Mouse (Mus musculus) hindbrain, embryonic 13.5 days (tissue): ENCODE measurements at regions not wholly inside any gene's neighbourhood (a gene's known extent, or its start where the extent isn't known, plus 50 kb on each side); places are given as distances from the start of the nearest gene placed in this dataset.
A peak's percentile ranks its signal among the peaks of the same experiment; 100 is the strongest.

Experiments
- ATAC-seq: fragments of 200-750 bp; cut with Nextera tagmentation; 2 replicates; pipeline ENCODE4 v1.8.0; 2017; ENCODE audit warnings: moderate TSS enrichment; ENCODE audit not compliant: low FRiP score
- H3K27ac ChIP-seq: fragments of 300-500 bp; sonication (generic); 2 replicates; pipeline ENCODE4 v1.5.1; 2015; ENCODE audit warnings: inconsistent platforms, mild to moderate bottlenecking, moderate library complexity
- H3K27me3 ChIP-seq: fragments of 300-500 bp; sonication (generic); 2 replicates; pipeline ENCODE4 v1.6.1; 2015; ENCODE audit warnings: mild to moderate bottlenecking, inconsistent platforms
- H3K36me3 ChIP-seq: fragments of 300-500 bp; sonication (generic); 2 replicates; pipeline ENCODE4 v1.6.1; 2015; ENCODE audit warnings: mild to moderate bottlenecking, inconsistent platforms
- H3K4me1 ChIP-seq: fragments of 300-500 bp; sonication (generic); replicated peaks from 2 replicates; pipeline ENCODE4 v1.6.1; 2015; ENCODE audit warnings: inconsistent platforms
- H3K4me2 ChIP-seq: fragments of 300-500 bp; sonication (generic); 2 replicates; pipeline ENCODE4 v1.6.1; 2015; ENCODE audit warnings: inconsistent platforms, mild to moderate bottlenecking, moderate library complexity
- H3K4me3 ChIP-seq: fragments of 300-500 bp; sonication (generic); 2 replicates; pipeline ENCODE4 v1.5.1; 2015; ENCODE audit warnings: mild to moderate bottlenecking, inconsistent platforms
- H3K9ac ChIP-seq: fragments of 300-500 bp; sonication (generic); 2 replicates; pipeline ENCODE4 v1.6.1; 2015; ENCODE audit warnings: mild to moderate bottlenecking, inconsistent platforms
- H3K9me3 ChIP-seq: fragments of 300-500 bp; sonication (generic); 2 replicates; pipeline ENCODE4 v1.6.1; 2016; ENCODE audit warnings: inconsistent platforms
- WGBS: fragments of 180-500 bp; shearing (Covaris S2); methylation state at CpG from one replicate; pipeline ENCODE4 v1.1.7; 2015; 5-methylcytosine and 5-hydroxymethylcytosine counted together

DNA sequence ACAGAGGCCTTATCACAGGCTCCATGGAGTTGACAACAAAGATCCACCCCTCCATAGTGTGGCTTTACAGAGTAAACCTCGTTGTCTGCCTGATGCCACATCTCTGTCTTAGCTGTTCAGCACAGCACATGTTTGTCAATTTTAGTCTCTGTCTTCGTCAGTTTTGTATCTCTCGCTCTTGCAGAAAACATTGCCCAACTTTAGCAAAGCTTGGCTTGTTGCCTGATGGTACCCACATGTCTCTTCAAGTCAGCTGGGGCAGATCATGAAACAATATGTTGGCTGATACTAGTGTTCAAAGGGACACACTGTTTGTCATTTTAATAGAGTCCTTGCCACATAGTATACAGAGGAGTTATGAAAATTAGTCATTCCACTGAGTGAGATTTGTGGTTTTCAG, 152.7 kb upstream of the Slc22a23 start:
- Histone ChIP-seq H3K36me3 (no peaks in the 10 kb centered on the region), H3K4me1 (no peaks in the 10 kb centered on the region), H3K9ac (no peak overlapping the region), H3K27ac (no peak overlapping the region), H3K9me3 (no peaks in the 10 kb centered on the region), H3K4me2 (no peak overlapping the region), H3K4me3 (no peak overlapping the region), H3K27me3 (no peaks in the 10 kb centered on the region)
- WGBS: 90% methylated on average over 3 of the region's 3 CpGs
- no peak for ATAC-seq

DNA sequence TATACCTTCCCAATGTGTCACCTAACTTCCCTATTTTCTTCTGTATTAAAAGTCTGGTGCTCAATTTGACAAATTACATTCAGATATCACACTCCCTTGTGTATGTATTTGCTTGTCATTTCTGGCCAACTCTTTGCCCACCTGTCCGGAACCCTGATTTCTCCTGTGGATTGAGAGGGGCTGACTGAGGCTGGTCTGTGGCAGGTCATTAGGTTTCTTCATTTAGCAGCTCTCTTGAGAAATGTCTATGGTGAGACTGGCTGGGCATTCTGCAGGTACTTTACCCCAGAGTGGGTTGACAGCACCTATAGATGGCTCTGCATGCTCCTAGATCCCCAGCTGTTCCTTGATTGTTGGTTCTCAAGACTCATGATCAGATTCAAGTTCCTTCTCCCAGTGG, 139.8 kb upstream of the Slc22a23 start:
- ATAC-seq: no peak
- Histone ChIP-seq H3K9ac (no peak overlapping the region), H3K36me3 (no peaks in the 10 kb centered on the region), H3K4me3 (no peak overlapping the region), H3K27ac (no peak overlapping the region), H3K4me1 (no peaks in the 10 kb centered on the region), H3K9me3 (no peaks in the 10 kb centered on the region), H3K27me3 (no peaks in the 10 kb centered on the region), H3K4me2 (no peak overlapping the region)
- 94% methylated on average over 1 of the region's 1 CpGs for WGBS

DNA sequence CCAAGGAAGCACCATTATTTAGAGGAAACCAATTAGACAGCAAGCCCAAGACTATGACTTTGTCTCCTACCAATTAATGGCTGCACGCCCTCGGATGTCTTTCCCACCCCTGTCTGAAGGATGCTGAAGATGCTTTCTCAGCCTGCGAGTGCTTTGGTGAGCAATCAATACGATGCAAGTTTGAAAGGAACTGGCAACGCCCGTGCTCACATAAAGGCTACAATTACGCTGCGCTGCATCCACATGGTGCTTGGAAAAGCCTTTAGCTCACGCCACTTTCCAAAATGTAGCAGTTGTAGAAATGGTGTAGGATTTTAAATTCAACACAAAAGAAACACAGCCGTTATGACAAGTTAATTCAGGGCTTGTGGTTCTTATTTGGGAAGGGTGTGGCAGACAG, 136.5 kb upstream of the Slc22a23 start:
- no peak overlapping the region for H3K9ac ChIP-seq

DNA sequence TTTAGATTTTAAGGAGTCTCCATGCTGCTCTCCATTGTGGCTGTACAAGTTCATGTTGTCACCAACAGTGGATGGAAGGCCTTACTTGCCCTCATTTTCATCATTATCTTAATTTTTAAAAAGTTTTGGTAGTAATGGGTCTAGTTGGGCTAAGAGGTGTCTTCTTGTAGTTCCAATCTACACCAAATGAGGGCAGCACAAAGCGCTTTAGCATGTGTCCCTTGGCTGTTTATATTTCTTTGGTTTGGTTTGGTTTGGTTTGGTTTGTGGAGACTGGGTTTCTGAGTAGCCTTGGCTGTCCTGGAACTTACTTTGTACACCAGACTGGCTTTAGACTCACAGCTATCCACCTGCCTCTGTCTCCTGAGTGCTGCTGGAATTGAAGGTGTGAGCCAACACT, 125.4 kb upstream of the Slc22a23 start:
- 80% methylated on average over 1 of the region's 1 CpGs for WGBS
- Histone ChIP-seq H3K36me3 (no peaks in the 10 kb centered on the region), H3K9me3 (no peaks in the 10 kb centered on the region), H3K27me3 (no peaks in the 10 kb centered on the region), H3K4me1 (peaks cover 8% of the 10 kb centered on the region), H3K9ac (no peak overlapping the region), H3K4me2 (no peak overlapping the region), H3K4me3 (no peak overlapping the region), H3K27ac (no peak overlapping the region)
- ATAC-seq: no peak

More for the DNA sequence above, 136.5 kb upstream of the Slc22a23 start:
- H3K4me2 ChIP-seq: no peak overlapping the region
- no peak overlapping the region for H3K4me3 ChIP-seq
- no peaks in the 10 kb centered on the region for H3K36me3 ChIP-seq
- WGBS: 77% methylated on average over 10 of the region's 10 CpGs
- no peaks in the 10 kb centered on the region for H3K9me3 ChIP-seq
- no peaks in the 10 kb centered on the region for H3K4me1 ChIP-seq
- no peaks in the 10 kb centered on the region for H3K27me3 ChIP-seq
- no peak overlapping the region for H3K27ac ChIP-seq
- ATAC-seq: no peak

DNA sequence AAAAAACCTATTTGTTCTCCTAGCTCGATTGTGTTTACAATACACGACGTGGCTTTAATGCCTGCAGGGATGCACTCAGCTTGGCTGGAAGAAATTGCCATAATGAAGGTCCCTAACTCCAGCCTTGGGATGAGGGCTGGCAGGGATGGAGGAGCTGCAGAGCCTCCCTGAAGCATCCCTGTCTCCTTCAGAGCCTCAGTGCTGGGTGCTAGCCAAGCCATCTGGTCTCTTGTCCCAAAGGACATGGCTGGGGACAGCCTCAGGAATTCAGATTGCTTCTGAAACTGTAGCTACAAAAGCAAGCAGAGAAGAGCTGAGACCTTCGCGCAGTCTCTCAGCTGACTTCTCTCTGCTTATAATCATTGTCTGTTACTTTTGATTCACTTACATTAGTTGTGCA, 124.6 kb upstream of the Slc22a23 start:
- 79% methylated on average over 5 of the region's 5 CpGs for WGBS
- H3K4me1 ChIP-seq: peaks cover 8% of the 10 kb centered on the region
- H3K4me3 ChIP-seq: no peak overlapping the region
- H3K9ac ChIP-seq: no peak overlapping the region
- no peaks in the 10 kb centered on the region for H3K36me3 ChIP-seq
- H3K27ac ChIP-seq: no peak overlapping the region
- no peaks in the 10 kb centered on the region for H3K9me3 ChIP-seq
- no peak overlapping the region for H3K4me2 ChIP-seq
- no peaks in the 10 kb centered on the region for H3K27me3 ChIP-seq
- no peak; the same call in 1 of the 2 replicates for ATAC-seq

- H3K36me3 ChIP-seq: no peaks in the 10 kb centered on the region
- no peak overlapping the region for H3K4me2 ChIP-seq
- no peaks in the 10 kb centered on the region for H3K27me3 ChIP-seq
- no peak overlapping the region for H3K9ac ChIP-seq
- H3K4me3 ChIP-seq: no peak overlapping the region
- no peaks in the 10 kb centered on the region for H3K9me3 ChIP-seq
- 62% methylated on average over 3 of the region's 3 CpGs for WGBS
- peaks cover 9% of the 10 kb centered on the region for H3K4me1 ChIP-seq
- ATAC-seq: no peak
- H3K27ac ChIP-seq: no peak overlapping the region
These were observed 123.3 kb upstream of the Slc22a23 start for GRCm38 (mm10) chr13:34468132-34468748.

DNA sequence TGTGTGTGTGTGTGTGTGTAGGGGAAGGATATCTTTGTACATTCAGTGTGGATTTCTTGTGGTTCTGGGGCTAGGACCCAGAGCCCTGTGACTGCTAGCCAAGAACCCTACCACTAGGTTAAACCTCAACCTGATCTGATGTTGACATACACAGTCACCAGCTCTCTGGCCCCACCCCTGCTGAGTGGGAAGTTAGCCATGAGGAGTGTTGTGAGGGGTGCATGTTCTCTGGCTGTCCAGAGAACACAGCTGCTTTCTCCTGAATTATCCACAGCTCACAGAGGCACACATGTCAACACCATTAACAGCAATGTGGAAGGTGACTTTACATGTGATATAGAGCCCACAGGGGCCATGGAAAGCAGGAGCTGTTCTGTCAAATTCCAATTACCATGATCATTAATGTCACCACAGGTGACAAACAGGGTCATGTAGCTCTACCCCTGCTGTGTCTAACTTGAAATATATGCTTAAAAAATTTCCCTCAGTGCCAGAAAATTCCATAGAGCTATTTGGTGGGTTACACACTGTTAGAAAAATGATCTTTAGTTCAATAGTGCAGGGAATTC, 121.0 kb upstream of the Slc22a23 start:
- Histone ChIP-seq H3K27ac (no peak overlapping the region), H3K36me3 (no peaks in the 10 kb centered on the region), H3K27me3 (no peaks in the 10 kb centered on the region), H3K9me3 (no peaks in the 10 kb centered on the region), H3K4me2 (no peak overlapping the region), H3K4me1 (peaks cover 19% of the 10 kb centered on the region), H3K4me3 (no peak overlapping the region), H3K9ac (no peak overlapping the region)
- 0 out of 2 replicates have a peak, but pooled peaks have one; percentile 18 for ATAC-seq

DNA sequence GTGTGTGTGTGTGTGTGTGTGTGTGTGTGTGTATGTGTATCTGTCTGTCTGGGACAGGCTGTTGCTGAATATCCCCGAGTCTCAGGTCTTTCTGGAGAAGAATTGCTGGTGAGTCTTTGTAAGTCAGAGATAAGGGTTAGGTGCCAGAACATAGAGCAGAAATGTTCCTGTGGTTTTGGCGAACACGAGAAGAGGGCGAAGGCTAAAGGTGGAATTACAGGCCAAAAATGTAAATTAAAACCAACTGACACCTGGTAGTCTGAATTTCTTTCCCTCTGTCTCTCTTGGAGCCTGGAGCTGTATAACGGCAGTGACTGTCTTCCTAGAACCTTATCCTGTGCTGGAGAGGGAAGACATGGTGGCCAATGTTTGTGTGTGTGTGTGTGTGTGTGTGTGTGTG, 120.5 kb upstream of the Slc22a23 start:
- peaks cover 19% of the 10 kb centered on the region for H3K4me1 ChIP-seq
- 86% methylated on average over 5 of the region's 5 CpGs for WGBS
- H3K4me2 ChIP-seq: no peak overlapping the region
- H3K27ac ChIP-seq: no peak overlapping the region
- H3K9ac ChIP-seq: no peak overlapping the region
- H3K27me3 ChIP-seq: no peaks in the 10 kb centered on the region
- H3K9me3 ChIP-seq: no peaks in the 10 kb centered on the region
- no peaks in the 10 kb centered on the region for H3K36me3 ChIP-seq
- ATAC-seq: no peak
- H3K4me3 ChIP-seq: no peak overlapping the region

DNA sequence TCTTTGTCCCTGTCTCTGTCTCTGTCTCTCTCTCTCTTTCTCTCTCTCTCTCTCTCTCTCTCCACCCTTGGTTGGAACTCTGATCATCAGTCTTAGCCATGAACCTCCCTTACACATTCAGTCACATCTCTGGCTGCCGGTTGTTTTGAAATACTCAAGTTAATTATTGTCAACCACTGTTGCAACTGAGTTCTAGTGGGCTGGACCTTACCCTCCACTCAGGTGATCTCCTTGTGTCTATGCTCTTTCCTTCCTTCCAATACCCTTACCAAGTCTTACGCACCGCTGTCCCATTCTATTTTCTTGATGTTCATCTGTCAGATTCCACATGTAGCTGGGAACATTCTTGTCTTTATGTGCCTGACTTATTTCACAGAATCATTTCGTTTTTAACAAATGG, 119.2 kb upstream of the Slc22a23 start:
- no peak overlapping the region for H3K27ac ChIP-seq
- no peak overlapping the region for H3K4me3 ChIP-seq
- H3K4me2 ChIP-seq: no peak overlapping the region
- H3K27me3 ChIP-seq: no peaks in the 10 kb centered on the region
- no peaks in the 10 kb centered on the region for H3K9me3 ChIP-seq
- 91% methylated on average over 4 of the region's 4 CpGs for WGBS
- ATAC-seq: no peak
- H3K36me3 ChIP-seq: no peaks in the 10 kb centered on the region
- H3K9ac ChIP-seq: no peak overlapping the region
- H3K4me1 ChIP-seq: peaks cover 16% of the 10 kb centered on the region

DNA sequence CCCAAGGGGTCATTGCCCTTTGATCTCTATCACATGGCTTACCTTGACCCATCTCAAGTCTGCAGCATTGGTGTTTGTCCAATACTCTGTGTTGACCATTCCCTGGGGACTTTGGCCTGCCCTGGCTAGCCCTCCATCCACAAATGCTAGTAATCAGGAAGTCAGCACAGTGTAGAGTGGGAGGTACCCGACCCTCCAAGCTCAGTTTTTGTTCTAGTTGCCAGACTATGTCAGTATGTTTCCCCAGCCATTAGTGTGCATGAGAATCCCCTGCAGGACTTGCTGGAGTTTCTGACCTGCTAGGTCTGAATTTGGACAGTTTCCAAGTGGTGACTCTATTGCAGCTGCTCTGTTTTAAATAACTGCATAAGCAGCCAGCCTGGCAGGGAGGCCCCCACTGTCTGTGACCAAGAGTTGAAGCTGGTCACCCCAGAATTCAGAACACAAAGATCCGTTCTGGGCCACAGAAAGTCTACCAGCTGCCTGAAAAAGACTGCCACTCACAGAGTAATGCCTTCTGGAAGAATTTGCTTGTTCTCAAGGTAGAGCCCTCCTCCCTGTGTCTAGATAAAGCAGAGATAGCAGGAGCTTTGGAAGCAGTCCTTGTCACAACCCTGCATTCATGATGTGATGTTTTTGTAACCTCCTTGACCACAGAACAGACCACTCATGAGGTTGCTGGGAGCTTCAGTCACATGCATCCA, 118.0 kb upstream of the Slc22a23 start:
- 41% methylated on average over 2 of the region's 2 CpGs for WGBS
- Histone ChIP-seq H3K9ac (no peak overlapping the region), H3K4me1 (peaks cover 16% of the 10 kb centered on the region; the same call in 1 of the 2 replicates), H3K4me3 (no peak overlapping the region), H3K4me2 (no peak overlapping the region), H3K27ac (peak overlapping the region; percentile 45; the same call in 1 of the 2 replicates), H3K36me3 (no peaks in the 10 kb centered on the region), H3K9me3 (no peaks in the 10 kb centered on the region), H3K27me3 (no peaks in the 10 kb centered on the region)
- peak; percentile 78 for ATAC-seq

GRCm38 (mm10) chr13:34462206-34462807, 117.3 kb upstream of the Slc22a23 start:
- ATAC-seq: peak; percentile 69
- Histone ChIP-seq H3K9ac (no peak overlapping the region), H3K4me2 (no peak overlapping the region), H3K27ac (no peak overlapping the region), H3K4me3 (no peak overlapping the region), H3K27me3 (no peaks in the 10 kb centered on the region), H3K36me3 (no peaks in the 10 kb centered on the region), H3K4me1 (peaks cover 16% of the 10 kb centered on the region; the same call in 1 of the 2 replicates), H3K9me3 (no peaks in the 10 kb centered on the region)
- 72% methylated on average over 6 of the region's 6 CpGs for WGBS

DNA sequence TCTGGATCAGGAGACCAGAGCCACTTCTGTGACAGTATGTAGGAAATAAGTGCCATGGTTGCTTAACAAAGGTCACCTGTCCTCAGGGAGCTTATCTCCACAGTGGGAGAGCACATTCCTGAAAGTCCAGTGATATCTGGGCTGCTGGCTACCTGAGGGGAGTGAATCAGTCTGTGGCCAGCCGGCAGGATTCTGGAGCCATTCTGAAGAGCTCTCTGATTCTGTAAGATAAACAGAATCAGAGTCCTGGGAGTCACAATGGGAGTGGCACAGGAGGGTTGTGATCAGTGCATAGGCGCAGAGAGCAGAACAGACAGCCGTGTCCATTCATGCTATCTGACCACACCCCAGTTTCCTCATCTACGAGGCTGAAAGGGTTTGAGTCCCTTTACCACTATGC, 116.0 kb upstream of the Slc22a23 start:
- Histone ChIP-seq H3K9ac (no peak overlapping the region), H3K27ac (no peak overlapping the region), H3K27me3 (no peaks in the 10 kb centered on the region), H3K4me1 (peaks cover 13% of the 10 kb centered on the region; the same call in 1 of the 2 replicates), H3K36me3 (no peaks in the 10 kb centered on the region), H3K4me2 (no peak overlapping the region), H3K9me3 (no peaks in the 10 kb centered on the region), H3K4me3 (no peak overlapping the region)
- WGBS: 50% methylated on average over 4 of the region's 4 CpGs
- no peak for ATAC-seq
